Mouse (Mus musculus) telencephalon, adult 2 months (tissue): ENCODE measurements around the gene Phldb2.

Experiments used
- DNase-seq: peaks from one replicate; pipeline ENCODE4 v3.0.0-alpha.2; 2011; ENCODE audit warnings: low read depth, low spot score

The Phldb2 gene

DNA sequence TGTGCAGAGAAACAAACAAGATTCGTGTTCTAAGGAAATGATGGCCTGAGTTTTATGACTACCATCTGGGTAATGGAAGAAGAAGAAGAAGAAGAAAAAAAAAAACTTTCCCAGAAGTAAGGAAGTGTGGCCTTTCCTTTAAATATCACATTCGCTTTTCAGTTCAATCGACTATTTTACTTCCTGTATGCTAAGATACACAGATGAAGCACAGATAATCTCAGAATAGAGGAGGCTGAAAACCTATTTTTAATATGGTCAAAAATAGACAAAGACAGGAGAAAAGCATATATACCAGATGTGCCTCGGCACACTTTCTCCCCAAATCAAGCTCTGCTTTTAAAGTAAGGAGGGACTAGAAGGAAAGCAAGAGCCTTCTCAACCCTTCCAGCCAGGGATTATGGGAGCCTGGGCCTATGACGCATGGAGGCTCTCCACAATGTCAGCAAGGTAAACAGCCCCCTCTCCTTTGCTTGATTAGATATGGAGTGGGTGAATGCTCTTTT is 158.2 kb downstream of the Phldb2 start:
- peak; percentile 60 for DNase-seq

DNA sequence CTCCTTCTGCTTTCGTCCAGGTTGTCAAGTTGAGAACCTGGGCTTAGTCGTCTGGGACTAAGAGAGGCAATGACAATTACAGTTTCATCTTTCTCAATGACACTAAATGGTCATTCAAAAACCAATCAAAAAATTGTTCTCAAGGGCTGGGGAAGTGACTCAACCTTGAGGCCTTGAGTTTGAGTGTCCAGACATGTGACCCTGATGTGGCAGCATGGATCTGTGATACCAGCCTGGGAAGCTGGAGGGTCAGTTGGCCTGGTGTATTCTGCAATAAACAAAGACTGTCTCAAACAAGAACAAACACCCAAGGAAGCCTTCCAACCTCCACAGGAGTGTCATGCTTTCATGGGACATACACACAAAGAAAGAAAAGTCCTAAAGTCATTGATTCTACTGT is 160.6 kb downstream of the Phldb2 start:
- DNase-seq: no peak

DNA sequence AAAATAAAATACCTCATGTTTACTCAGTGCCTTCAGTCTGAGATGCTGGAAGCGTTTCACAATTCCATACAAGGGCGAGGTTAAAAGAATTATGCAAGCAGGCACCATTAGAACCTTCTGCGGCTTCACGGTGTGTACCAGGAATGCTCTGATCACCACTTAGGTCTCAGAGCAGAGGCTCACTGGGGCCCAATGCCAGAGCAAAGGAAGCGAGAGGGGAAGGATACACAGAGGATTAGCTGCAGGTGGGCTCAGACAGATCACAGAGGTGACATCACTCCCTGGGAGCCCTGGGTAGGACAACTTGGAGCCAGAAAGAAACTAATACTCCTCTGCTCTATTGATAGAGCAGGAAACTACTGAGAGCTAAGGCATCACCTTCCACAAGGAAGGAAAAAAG is 162.1 kb downstream of the Phldb2 start:
- DNase-seq: no peak

DNA sequence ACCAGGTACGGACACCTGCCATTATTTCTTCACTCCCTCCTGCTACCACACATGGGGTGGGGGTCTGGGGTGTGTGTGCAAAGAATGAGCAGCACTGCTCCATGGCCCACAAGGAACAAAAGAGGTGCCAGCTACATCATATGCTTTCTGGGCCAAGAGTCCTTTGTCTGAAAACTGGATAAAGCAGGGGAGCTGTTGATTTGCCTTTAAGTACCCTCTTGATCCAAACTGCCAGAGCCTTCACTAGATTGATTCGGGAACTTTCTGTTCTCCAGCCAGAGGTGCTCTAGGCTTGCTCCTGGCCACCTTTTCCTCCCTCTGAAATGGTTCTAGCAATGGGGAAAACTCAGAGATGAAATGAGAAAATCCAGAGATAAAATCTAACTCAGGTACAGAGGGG is 164.1 kb downstream of the Phldb2 start:
- DNase-seq: no peak

DNA sequence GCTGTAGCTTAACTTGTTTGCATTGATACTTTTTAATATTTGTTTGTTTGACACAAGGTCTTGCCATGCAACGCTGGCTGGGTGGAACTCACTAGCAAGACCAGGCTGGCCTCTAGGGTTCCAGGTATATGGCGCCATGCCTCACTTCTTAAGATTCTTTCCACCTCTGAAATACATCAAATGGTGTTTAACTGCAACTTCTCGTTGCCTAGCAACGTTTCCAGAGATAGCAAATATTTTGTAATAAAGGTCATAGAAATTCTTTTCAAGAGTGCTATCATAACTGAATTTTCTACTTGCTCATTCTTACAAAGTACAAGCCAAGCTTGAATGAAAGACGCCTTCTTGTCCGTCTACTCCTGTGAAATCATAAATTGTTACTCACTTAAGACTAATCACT is 165.7 kb downstream of the Phldb2 start:
- no peak for DNase-seq

DNA sequence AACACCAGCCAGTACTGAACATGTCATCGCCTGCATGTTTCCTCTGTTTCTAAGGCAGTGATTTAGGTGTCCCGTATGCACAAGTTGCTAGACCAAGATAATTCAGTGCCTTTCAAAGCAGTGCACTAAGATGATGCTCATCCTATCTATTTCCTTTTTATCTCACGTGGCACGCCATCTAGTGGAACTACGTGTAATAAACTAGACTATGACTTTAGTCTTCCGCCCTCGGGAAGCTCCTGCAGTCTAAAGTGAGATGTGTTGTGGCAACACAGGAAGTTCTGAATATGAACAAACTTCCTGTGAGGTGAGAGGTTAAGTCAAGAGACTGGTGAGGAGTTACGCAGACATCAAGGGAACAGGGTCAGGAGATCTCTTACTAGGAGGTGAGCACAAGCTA is 166.8 kb downstream of the Phldb2 start:
- no peak for DNase-seq

DNA sequence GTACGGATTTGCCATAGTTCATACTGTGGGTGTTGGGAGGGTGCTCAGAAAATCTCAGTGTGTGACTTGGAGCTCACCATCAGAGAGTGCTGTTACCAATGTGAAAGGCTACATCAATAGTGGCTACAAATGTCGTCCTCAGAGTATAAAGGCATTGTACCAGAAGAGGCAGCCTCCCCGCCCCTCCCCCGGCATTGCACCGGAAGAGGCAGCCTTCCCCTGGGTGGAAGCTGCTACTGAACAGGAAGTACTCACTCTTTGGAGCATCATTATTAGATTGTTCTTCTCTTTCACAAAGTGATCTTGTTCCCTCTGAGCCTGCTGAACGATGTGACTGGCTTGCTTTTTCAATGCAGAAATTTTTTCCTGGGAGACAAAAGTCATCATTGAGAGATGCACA is 173.4 kb downstream of the Phldb2 start:
- no peak for DNase-seq

DNA sequence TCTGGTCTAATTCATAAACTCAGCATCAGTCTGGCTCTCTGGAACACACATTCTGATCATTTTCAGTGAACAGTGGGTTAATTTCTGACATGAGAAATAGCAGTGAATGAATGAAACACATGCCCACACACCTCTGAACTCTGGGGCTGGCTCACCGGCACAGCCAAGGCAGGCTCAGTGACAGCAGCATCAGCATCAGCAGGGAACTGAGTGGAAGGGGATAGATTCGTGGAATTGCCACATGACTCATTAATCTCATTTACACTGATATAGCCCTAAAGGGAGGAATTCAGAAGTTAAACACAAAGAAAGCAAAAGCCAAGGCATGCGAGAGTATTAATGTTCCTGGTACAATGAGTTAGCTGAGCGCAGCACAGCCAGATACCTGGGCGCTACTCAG is 178.6 kb downstream of the Phldb2 start:
- no peak for DNase-seq

DNA sequence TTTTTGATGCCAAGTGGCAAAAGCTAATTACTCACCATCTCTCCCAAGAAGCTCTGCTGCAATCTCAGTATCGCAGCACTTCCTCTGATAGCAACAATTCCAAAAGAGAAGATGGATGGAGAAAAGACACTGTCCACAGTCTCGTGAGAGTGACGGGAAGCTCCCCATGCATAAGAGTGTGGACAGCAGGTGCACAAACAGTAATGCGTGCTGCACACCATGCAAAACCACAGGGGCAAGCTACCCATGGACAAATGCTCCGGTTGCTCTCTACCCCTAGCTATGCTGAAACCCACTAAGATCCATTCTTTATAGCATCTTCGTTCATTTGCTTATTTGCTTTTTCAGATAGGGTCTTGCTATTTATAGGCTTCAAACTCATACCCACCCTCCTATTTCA is 182.5 kb downstream of the Phldb2 start:
- no peak for DNase-seq

DNA sequence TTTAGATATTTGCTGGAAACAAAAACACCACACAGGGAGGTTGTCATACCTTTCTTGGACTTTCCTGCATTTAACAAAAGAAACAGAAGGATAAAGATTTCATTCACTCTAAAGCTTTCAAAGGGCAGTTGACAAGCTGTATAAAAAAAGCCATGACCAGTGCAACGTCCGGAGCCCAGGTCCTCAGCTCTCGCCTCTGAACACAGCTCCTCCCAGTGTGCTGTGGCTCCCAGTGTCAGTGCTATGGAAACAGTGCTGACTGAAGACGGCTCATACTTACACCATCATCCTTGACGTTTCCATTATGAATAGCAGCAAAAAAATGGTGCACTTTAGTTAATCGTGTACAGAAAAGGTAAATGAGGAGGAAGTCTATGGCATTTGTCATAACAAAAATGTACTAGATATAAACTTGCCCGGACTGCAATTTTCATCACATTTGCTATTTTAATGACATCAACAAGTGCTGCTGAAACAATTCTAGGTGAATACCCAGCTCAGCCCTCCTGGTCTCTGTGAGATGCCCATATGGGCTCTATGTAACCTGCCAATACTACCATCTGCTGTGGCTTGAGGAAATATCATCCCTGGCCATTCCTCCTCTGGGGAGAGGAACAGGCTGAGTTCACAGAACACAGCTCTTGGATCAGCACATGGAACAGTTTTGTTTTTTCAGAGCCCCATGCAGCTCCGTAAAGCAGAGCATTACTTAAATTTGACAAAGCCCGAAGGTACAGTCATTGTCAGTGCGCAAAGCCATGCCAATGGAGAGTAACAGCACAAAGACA is 185.4 kb downstream of the Phldb2 start:
- no peak for DNase-seq

DNA sequence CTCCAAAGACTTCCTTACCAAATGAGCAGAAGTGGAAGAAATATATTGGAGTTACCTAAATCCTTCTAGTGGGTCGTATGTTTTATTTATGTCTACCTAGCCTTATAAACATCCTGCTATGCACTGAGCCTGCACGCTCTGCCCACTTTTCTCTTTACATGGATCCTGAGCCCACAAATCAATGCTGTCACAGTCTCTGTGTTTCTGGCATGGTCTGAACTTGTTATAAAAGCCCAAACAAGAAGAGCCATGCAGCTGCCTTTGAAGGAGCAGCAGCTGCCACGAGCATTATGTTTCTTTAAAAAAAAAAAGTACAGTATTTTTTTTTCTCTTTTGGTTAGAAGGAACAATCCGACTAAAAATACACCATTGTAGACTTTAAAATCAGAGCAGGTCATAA is 186.0 kb downstream of the Phldb2 start:
- no peak for DNase-seq

DNA sequence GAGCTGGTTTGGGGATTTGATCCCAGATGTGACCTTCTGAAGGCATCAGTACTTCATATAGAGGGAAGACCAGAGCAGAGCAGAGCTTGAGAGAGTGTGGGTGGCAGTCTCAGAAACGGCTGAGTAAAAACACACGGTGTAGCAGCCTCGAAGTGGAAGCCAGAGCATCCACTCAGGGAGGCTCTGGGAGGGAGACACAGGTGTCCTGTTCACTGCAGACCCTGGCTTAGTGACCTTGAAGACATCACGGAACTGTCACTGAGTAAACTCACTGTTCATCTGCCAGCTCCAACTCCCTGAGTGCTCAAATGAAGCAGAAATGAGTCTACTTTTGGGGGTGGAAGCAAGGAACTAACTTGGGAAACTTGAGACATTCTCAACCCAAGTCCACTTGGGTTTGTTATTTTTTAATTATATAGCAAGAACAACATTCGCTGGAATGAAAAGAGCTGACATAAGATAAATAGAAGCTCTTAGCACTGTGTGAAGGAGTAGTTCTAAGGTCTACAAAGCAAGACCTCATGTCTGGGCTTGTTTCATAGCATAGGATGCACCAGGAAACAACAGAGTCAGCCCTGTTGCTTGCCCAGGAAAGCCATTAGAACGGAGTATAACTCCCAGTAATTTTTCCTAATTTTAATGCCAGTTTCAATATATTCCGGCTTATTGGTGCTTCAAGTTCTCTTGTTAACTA is 187.4 kb downstream of the Phldb2 start:
- no peak for DNase-seq

DNA sequence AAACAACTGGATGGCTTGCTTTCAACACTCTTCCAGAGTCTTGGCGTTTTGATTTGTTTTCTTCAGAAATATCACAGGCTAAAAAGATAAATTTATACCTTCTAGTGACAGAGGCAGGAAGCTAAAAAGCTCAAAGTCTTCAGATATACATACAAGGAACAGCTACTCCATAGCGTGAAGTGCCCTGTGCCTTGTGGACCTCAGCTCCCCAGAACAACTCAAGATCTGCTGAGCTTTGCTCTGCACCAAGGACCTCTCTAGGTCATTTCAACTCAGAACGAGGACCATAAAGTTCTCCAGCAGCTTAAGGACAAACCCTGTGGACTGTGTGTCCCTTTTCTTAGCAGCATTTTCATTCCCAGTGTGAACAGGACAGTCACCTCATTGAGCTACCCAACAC is 188.3 kb downstream of the Phldb2 start:
- no peak for DNase-seq

DNA sequence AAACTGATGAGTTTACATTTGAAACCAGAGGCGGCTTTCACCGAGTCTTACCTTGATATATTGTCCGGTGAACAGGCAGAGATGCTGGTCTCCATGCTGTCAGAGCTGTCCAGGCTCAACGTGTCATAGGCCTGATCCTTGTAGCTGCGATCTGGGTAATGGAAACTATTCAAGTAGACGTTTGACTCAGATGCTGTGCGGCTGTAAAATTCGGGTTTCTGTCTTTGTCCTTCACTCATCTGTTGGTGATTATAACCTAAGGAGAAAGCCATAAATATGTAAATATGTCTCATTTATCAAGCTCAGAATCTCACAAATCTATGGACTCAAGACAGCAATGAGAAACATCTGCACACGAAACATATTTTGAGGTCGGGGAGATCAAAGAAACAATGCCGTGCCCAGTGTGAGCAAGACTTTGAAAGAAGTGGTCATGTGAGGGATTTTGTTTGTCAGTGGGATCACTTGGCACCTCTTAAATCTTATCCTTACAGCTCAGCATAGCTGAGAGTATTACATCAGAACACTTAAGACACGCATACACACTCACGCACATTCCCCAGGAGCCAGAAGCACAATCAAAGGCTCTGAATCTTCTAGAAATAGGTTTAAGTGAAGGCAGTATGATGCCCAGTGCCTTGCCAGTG is 190.4 kb downstream of the Phldb2 start:
- no peak for DNase-seq

DNA sequence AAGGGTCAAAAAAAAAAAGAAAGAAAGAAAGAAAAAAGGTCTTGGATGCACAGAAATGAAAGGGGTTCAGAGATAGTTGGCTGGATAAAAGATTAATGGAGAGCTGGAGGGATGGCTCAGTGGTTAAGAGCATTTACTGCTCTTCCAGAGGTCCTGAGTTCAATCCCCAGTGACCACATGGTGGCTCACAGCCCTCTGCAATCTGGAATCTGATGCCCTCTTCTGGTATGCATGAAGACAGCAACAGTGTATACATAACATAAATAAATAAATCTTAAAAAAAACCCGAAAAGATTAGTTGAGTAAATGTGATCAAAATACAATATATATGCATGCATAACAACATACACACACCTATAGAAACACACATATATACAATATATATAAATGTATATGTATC is 192.0 kb downstream of the Phldb2 start:
- DNase-seq: no peak

DNA sequence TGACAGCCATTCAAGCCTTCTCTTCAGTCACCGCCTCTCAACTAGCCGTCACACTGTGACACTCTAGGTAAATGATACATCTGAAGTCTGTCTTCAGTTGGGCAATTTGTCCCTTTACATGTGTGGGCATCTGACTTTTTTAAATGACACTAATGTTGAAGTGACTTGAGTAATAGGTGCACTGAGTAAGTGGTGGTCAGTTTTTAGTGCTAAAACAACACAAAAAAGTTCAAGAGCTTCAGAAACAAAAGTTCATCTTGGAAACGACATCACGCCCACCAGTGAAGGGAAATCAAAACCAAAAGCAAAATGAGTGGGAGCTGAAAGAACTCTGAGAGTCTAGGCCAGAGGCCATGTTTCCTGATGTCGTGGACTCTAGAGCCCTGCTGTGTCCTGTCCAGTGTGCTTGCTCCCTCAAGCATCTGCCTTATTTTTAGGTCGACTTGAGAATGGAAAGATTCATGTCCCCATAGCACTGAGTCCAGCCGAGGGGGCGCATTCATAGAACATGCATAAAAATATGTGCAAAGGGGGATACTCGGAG is 194.6 kb downstream of the Phldb2 start:
- DNase-seq: no peak

DNA sequence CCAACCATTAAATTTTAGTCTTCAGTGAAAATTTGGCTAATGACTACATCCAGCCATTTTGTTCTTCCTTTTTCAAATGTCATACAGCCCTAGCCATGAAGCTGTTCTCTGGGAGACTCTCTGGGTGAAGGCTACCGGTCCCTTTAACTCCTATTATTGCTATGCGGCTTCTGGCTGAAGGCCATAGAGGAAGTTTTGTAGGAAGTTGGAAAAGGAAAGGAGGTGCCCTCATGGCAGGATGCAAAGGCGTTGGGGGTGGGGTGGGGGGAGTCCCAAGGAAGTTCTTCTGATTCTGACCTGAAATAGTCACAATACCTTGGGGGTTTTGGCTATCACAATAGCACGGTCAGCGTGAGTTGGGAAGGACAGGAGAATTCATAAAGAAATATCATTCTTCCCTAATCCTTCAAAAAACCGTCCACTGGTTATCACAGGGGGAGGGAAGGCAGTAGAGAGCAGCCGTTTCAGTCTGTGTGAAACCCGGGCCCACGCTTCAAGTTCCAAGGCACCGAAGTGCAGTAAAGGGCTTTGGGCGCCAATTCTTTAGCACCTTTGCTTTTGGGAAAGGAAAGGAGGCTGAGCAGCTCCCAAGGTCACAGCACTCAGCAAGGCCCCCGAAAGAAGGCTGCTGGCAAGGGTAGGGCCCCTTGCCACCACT is 195.8 kb downstream of the Phldb2 start:
- DNase-seq: no peak

DNA sequence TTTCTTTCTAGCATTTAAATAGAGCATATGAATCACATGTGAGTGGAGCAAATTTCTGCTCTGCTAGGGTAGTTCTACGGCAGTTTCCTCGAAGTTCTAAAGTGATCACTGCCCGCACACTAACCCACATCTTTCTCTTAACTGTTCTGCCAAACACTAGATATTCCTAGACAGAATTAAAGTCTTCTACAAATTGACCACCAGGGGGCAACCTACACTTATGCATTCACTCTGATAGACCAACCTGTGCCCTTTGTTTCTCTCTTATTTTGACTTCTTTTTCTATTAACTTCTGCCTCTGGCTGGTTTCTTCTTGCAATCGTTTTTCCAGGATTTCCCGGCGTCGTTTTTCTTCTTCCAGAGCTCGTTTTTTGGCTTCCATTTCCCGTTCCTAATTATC is 196.5 kb downstream of the Phldb2 start:
- peak; percentile 54 for DNase-seq

DNA sequence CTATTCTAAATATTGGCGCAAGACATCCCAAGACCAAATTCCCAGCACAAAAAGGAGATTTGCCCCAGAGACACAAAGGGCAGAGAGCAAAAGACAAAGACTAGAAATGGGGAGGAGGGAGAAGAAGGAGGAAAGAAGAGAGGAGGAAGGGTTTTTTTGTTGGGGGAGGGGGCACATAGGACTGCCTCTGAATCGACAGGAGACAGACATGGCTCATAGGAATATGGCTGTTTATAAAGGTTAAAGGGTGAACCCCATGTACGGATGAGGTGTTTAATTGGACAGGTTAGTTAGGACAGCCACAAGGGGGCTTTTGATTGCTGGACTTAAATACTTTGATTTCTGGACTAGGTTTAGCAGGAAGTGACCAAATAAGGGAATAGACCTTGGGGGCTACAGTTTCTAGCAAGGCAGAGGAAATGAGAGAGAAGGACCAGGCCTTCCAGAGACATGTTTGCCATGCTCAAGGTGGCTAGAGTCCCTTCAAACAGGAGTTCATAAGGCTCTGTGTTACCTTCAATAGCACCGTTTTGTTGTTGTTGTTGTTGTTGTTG is 209.7 kb downstream of the Phldb2 start:
- DNase-seq: no peak

DNA sequence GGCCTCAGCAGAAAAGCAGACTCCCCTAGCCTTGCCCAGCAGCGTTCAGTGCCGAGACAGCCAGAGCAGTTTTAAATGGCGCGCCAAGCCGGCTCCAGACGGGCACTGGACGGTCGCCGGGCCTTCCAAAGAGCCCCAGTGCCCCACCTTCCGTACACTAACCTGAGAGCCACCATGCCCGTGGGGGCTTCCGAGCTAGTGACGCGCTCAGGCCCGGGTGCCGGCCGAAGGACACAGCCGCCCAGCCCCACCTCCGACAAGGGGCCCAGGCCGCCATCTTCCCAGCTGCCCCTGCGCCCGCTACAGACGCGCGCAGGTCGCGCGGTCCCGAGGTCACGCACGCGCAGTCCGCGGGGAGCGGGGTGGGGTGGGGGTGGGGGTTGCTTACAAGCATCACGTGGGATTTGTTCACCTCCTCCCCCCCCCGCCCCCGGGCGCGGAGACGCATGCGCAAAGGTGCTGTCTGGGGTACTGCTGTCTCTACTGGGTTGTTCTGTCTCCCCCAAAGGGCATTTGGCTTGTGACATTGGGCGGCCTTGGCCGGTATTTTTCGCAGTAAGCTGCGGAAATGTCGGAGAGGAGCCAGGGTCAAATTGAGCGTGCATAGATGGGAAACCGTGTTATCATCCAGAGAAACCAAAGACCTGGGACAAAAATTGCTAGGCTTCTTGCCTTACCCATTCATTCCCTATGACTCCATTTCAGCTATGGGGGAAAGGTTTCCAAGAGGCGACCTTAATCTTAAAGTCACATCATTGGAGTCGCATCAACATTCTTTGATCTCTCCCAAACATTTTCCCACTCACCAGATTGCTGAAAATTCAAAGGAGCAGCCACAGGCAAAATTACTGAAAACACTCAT is 210.6 kb downstream of the Phldb2 start, which contains the start of gene Abhd10:
Abhd10 (minus strand) TSS at position 341 of the 862 bp plus-strand sequence.
- peak; percentile 84 for DNase-seq
